Mouse (Mus musculus) embryonic facial prominence, embryonic 14.5 days (tissue): ENCODE results near the gene Aldh3b3. TPM values are rescaled to one million over a fixed set of nuclear protein-coding genes. Genes with fewer than 3 reads are reported as not detected.

Experiments
- ATAC-seq: fragments of 200-750 bp; cut with Nextera tagmentation; 2 replicates; pipeline ENCODE4 v1.8.0; 2017; ENCODE audit warnings: low read depth, moderate number of reproducible peaks, moderate TSS enrichment
- DNase-seq: peaks from one replicate; pipeline ENCODE4 v3.0.0-alpha.2; 2015; ENCODE audit warnings: low spot score
- H3K27ac ChIP-seq: fragments of 300-500 bp; sonication (generic); replicated peaks from 2 replicates; pipeline ENCODE4 v1.5.1; 2014; ENCODE audit warnings: low read depth, mild to moderate bottlenecking, low read length, moderate library complexity
- H3K27me3 ChIP-seq: fragments of 300-500 bp; sonication (generic); replicated peaks from 2 replicates; pipeline ENCODE4 v1.6.1; 2014; ENCODE audit warnings: low read length; ENCODE audit not compliant: control insufficient read depth, insufficient read depth
- H3K36me3 ChIP-seq: fragments of 300-500 bp; sonication (generic); 2 replicates; pipeline ENCODE4 v1.6.1; 2014; ENCODE audit warnings: low read length, mixed read lengths; ENCODE audit not compliant: control insufficient read depth, insufficient read depth
- H3K4me1 ChIP-seq: fragments of 300-500 bp; sonication (generic); 2 replicates; pipeline ENCODE4 v1.6.1; 2014; ENCODE audit warnings: antibody characterized with exemption, low read length; ENCODE audit not compliant: control insufficient read depth, insufficient read depth
- H3K4me2 ChIP-seq: fragments of 300-500 bp; sonication (generic); 2 replicates; pipeline ENCODE4 v1.6.1; 2014; ENCODE audit warnings: low read depth, mild to moderate bottlenecking, low read length, moderate library complexity, mixed read lengths
- H3K4me3 ChIP-seq: fragments of 300-500 bp; sonication (generic); 2 replicates; pipeline ENCODE4 v1.5.1; 2014; ENCODE audit warnings: low read depth, mild to moderate bottlenecking, low read length
- H3K9ac ChIP-seq: fragments of 300-500 bp; sonication (generic); 2 replicates; pipeline ENCODE4 v1.6.1; 2014; ENCODE audit warnings: low read depth, mild to moderate bottlenecking, low read length, moderate library complexity, mixed read lengths
- H3K9me3 ChIP-seq: fragments of 300-500 bp; sonication (generic); 2 replicates; pipeline ENCODE4 v1.6.1; 2016; ENCODE audit warnings: low read length; ENCODE audit not compliant: control insufficient read depth
- WGBS: fragments of 180-500 bp; shearing (Covaris S2); extraction: QIAGEN DNeasy Blood & Tissue Kit; methylation state at CpG from one replicate; pipeline ENCODE4 v1.1.7; 2014; 5-methylcytosine and 5-hydroxymethylcytosine counted together
- polyA plus RNA-seq: library from polyadenylated mRNA; unstranded; fragments of >200 nt; fragmentation: Nextera tagmentation; extraction: Ambion mirVana; gene quantifications from 2 replicates; pipeline ENCODE4 v1.2.1, GENCODE M21; 2014

Gene Aldh3b3
- polyA plus RNA-seq, 1 experiment from 2014 or later = 0.18 TPM

- Histone ChIP-seq H3K36me3 (no peaks in the 10 kb centered on the region), H3K4me2 (no peak overlapping the region), H3K4me3 (no peak overlapping the region), H3K4me1 (peaks cover 11% of the 10 kb centered on the region), H3K9ac (no peak overlapping the region), H3K9me3 (no peaks in the 10 kb centered on the region), H3K27me3 (no peaks in the 10 kb centered on the region), H3K27ac (peak overlapping the region; percentile 53)
- 57% methylated on average over 13 of the region's 13 CpGs for WGBS
- DNase-seq (peak; percentile 75), ATAC-seq (peak; percentile 70)
Measured at GRCm38 (mm10) chr19:3923586-3923985, 34.9 kb upstream of the Aldh3b3 start.

GRCm38 (mm10) chr19:3924190-3924589 lies 34.3 kb upstream of the Aldh3b3 start:
- no peak for DNase-seq

GRCm38 (mm10) chr19:3924868-3925267 lies 33.6 kb upstream of the Aldh3b3 start:
- Histone ChIP-seq H3K4me1 (peaks cover 22% of the 10 kb centered on the region), H3K9ac (no peak overlapping the region), H3K9me3 (no peaks in the 10 kb centered on the region), H3K27ac (no peak overlapping the region), H3K36me3 (no peaks in the 10 kb centered on the region), H3K4me3 (no peak overlapping the region), H3K27me3 (no peaks in the 10 kb centered on the region), H3K4me2 (no peak overlapping the region)
- ATAC-seq (no peak), DNase-seq (no peak)
- 92% methylated on average over 7 of the region's 7 CpGs for WGBS

More at GRCm38 (mm10) chr19:3924190-3924589, 34.3 kb upstream of the Aldh3b3 start:
- Histone ChIP-seq H3K9ac (no peak overlapping the region), H3K9me3 (no peaks in the 10 kb centered on the region), H3K27ac (peak overlapping the region; percentile 53), H3K4me2 (no peak overlapping the region), H3K4me3 (no peak overlapping the region), H3K4me1 (peaks cover 15% of the 10 kb centered on the region), H3K27me3 (no peaks in the 10 kb centered on the region), H3K36me3 (no peaks in the 10 kb centered on the region)
- ATAC-seq = no peak
- 78% methylated on average over 8 of the region's 8 CpGs for WGBS

- H3K27ac ChIP-seq = peak overlapping the region; percentile 34; the same call in 1 of the 2 replicates
- H3K4me1 ChIP-seq = peaks cover 23% of the 10 kb centered on the region
- H3K9ac ChIP-seq = no peak overlapping the region
- no peaks in the 10 kb centered on the region for H3K9me3 ChIP-seq
- no peaks in the 10 kb centered on the region for H3K27me3 ChIP-seq
- no peaks in the 10 kb centered on the region for H3K36me3 ChIP-seq
- no peak for ATAC-seq
- no peak for DNase-seq
- no peak overlapping the region for H3K4me2 ChIP-seq
- no peak overlapping the region for H3K4me3 ChIP-seq
- 60% methylated on average over 6 of the region's 6 CpGs for WGBS
Measured at GRCm38 (mm10) chr19:3925859-3926258, 32.6 kb upstream of the Aldh3b3 start.

- Histone ChIP-seq H3K27ac (peak overlapping the region; percentile 34), H3K4me3 (no peak overlapping the region), H3K36me3 (no peaks in the 10 kb centered on the region), H3K27me3 (no peaks in the 10 kb centered on the region), H3K9ac (no peak overlapping the region; the same call in 1 of the 2 replicates), H3K9me3 (no peaks in the 10 kb centered on the region), H3K4me1 (peaks cover 23% of the 10 kb centered on the region), H3K4me2 (no peak overlapping the region)
- DNase-seq (peak; percentile 65), ATAC-seq (peak; percentile 30; the same call in 1 of the 2 replicates)
- 58% methylated on average over 3 of the region's 3 CpGs for WGBS
Measured at GRCm38 (mm10) chr19:3926279-3926678, 32.2 kb upstream of the Aldh3b3 start.

GRCm38 (mm10) chr19:3926685-3927084 lies 31.8 kb upstream of the Aldh3b3 start:
- Histone ChIP-seq H3K27ac (peak overlapping the region; percentile 34), H3K27me3 (no peaks in the 10 kb centered on the region), H3K9ac (no peak overlapping the region; the same call in 1 of the 2 replicates), H3K4me2 (no peak overlapping the region), H3K9me3 (no peaks in the 10 kb centered on the region), H3K36me3 (no peaks in the 10 kb centered on the region), H3K4me3 (no peak overlapping the region), H3K4me1 (peaks cover 23% of the 10 kb centered on the region)
- ATAC-seq = no peak
- no peak for DNase-seq
- 54% methylated on average over 6 of the region's 6 CpGs for WGBS

GRCm38 (mm10) chr19:3927989-3928388 lies 30.5 kb upstream of the Aldh3b3 start:
- 93% methylated on average over 3 of the region's 4 CpGs for WGBS
- peaks cover 23% of the 10 kb centered on the region for H3K4me1 ChIP-seq
- H3K9me3 ChIP-seq = no peaks in the 10 kb centered on the region
- ATAC-seq (no peak), DNase-seq (no peak)
- H3K27ac ChIP-seq = no peak overlapping the region
- H3K36me3 ChIP-seq = no peaks in the 10 kb centered on the region
- no peaks in the 10 kb centered on the region for H3K27me3 ChIP-seq
- H3K4me3 ChIP-seq = no peak overlapping the region
- H3K4me2 ChIP-seq = no peak overlapping the region
- no peak overlapping the region for H3K9ac ChIP-seq

- WGBS = 86% methylated on average over 4 of the region's 4 CpGs
- H3K36me3 ChIP-seq = no peaks in the 10 kb centered on the region
- no peaks in the 10 kb centered on the region for H3K27me3 ChIP-seq
Measured at GRCm38 (mm10) chr19:3928779-3929178, 29.7 kb upstream of the Aldh3b3 start.

GRCm38 (mm10) chr19:3929211-3929941 lies 29.1 kb upstream of the Aldh3b3 start, which contains the start of gene Aldh3b1:
Gene Aldh3b1, minus strand, starts transcription at chr19:3929808.
- peak; percentile 80 for DNase-seq
- peak within 1 kb of the TSS; percentile 5; the same call in 1 of the 2 replicates for H3K4me2 ChIP-seq
- no peaks in the 10 kb centered on the region for H3K9me3 ChIP-seq
- H3K9ac ChIP-seq = no peak within 1 kb of the TSS
- ATAC-seq = peak; percentile 41
- no peaks in the 10 kb centered on the region for H3K36me3 ChIP-seq
- H3K4me3 ChIP-seq = no peak within 1 kb of the TSS
- peaks cover 23% of the 10 kb centered on the region for H3K4me1 ChIP-seq
- no peaks in the 10 kb centered on the region for H3K27me3 ChIP-seq
- WGBS = 32% methylated on average over 12 of the region's 12 CpGs
- peak within 1 kb of the TSS; percentile 69 for H3K27ac ChIP-seq

More at GRCm38 (mm10) chr19:3928779-3929178, 29.7 kb upstream of the Aldh3b3 start:
- no peaks in the 10 kb centered on the region for H3K9me3 ChIP-seq
- no peak for DNase-seq
- no peak overlapping the region for H3K4me2 ChIP-seq
- peak overlapping the region; percentile 69 for H3K27ac ChIP-seq
- no peak for ATAC-seq
- H3K4me3 ChIP-seq = no peak overlapping the region
- H3K4me1 ChIP-seq = peaks cover 23% of the 10 kb centered on the region
- no peak overlapping the region for H3K9ac ChIP-seq
